Mouse (Mus musculus) ES-E14 (cell line): Measurements from ENCODE around the gene Tcl1b5. TPM values are rescaled to one million over a fixed set of nuclear protein-coding genes. Genes with fewer than 3 reads are reported as not detected.

Source experiments
- DNase-seq: peaks from one replicate; pipeline ENCODE4 v3.0.0-alpha.2; 2013; ENCODE audit warnings: low read depth, low spot score
- H3K27ac ChIP-seq: 2 replicates; pipeline ENCODE4 v1.5.1; 2012; ENCODE audit warnings: low read depth, mild to moderate bottlenecking, low read length, moderate library complexity, mixed read lengths; ENCODE audit not compliant: poor library complexity, insufficient read depth, severe bottlenecking
- H3K36me3 ChIP-seq: 2 replicates; pipeline ENCODE4 v1.6.1; 2012; ENCODE audit warnings: mild to moderate bottlenecking, low read length, moderate library complexity, mixed read lengths; ENCODE audit not compliant: control insufficient read depth, poor library complexity, insufficient read depth, severe bottlenecking
- H3K4me1 ChIP-seq, 2 experiments: fragments of 150-350 bp in 1 of 2; sonication (generic) in 1 of 2; 2 replicates each; pipeline ENCODE4 v1.6.1; 2012; ENCODE audit warnings: low read length in 2 of 2, mild to moderate bottlenecking in 1 of 2, mixed read lengths in 1 of 2; ENCODE audit not compliant: control insufficient read depth in 2 of 2, insufficient read depth in 2 of 2, poor library complexity in 1 of 2
- H3K4me3 ChIP-seq, 2 experiments: fragments of 150-350 bp in 1 of 2; sonication (generic) in 1 of 2; 2 replicates each; pipeline ENCODE4 v1.5.1; 2012; ENCODE audit warnings: low read length in 2 of 2, low read depth in 1 of 2, mild to moderate bottlenecking in 1 of 2, mixed read lengths in 1 of 2; ENCODE audit not compliant: insufficient read depth in 1 of 2, poor library complexity in 1 of 2, severe bottlenecking in 1 of 2
- H3K9ac ChIP-seq: 2 replicates; pipeline ENCODE4 v1.6.1; 2012; ENCODE audit warnings: low read depth, mild to moderate bottlenecking, low read length, mixed read lengths; ENCODE audit not compliant: poor library complexity, insufficient read depth, severe bottlenecking
- H3K9me3 ChIP-seq: fragments of 150-350 bp; sonication (generic); 2 replicates; pipeline ENCODE4 v1.6.1; 2012; ENCODE audit warnings: low read depth, mild to moderate bottlenecking, low read length; ENCODE audit not compliant: control insufficient read depth, insufficient read depth
- CHD2 ChIP-seq: IDR thresholded peaks from 2 replicates; pipeline ENCODE4 v1.6.1; 2014; ENCODE audit warnings: mild to moderate bottlenecking, low read depth, low read length, inconsistent platforms
- HCFC1 ChIP-seq: IDR thresholded peaks from 2 replicates; pipeline ENCODE4 v1.6.1; 2012; ENCODE audit warnings: low read length, inconsistent platforms, borderline replicate concordance; ENCODE audit not compliant: insufficient read depth
- MAFK ChIP-seq: IDR thresholded peaks from 2 replicates; pipeline ENCODE4 v1.6.1; 2014; ENCODE audit warnings: mild to moderate bottlenecking, low read depth, low read length, inconsistent platforms; ENCODE audit not compliant: insufficient read depth
- ZC3H11A ChIP-seq: IDR thresholded peaks from 2 replicates; pipeline ENCODE4 v1.6.1; 2012; ENCODE audit warnings: low read depth, mild to moderate bottlenecking, inconsistent platforms, low read length, borderline replicate concordance
- ZNF384 ChIP-seq: IDR thresholded peaks from 2 replicates; pipeline ENCODE4 v1.6.1; 2012; ENCODE audit warnings: low read depth, low read length, inconsistent platforms
- in situ Hi-C, 2 experiments: fragments of 600-800 bp; cut with MboI; formaldehyde crosslinking; loops; one replicate each; pipeline ENCODE4 v1.15.1; 2025; ENCODE audit warnings: low sequenced_read_pairs in 2 of 2, inconsistent platforms in 1 of 2; ENCODE audit not compliant: unreplicated experiment in 2 of 2
- total RNA-seq: library from RNA; depleted of rRNA; stranded (reverse); fragments of 300-350 nt; gene quantifications from 2 replicates; pipeline ENCODE4 v1.2.3, GENCODE M21; 2012; rRNA removed

Tcl1b5 gene
- total RNA-seq, 1 experiment = not detected

GRCm38 (mm10) chr12:105217101-105217760, 41.1 kb downstream of the Tcl1b5 start:
- H3K4me3 ChIP-seq = no peak overlapping the region
- in situ Hi-C loops = no loop called here
- H3K9ac ChIP-seq = no peak overlapping the region
- H3K27ac ChIP-seq = no peak overlapping the region
- no peak for TF ChIP-seq MAFK
- TF ChIP-seq ZNF384 = no peak
- TF ChIP-seq HCFC1 = no peak
- no peak for TF ChIP-seq CHD2
- H3K9me3 ChIP-seq = no peaks in the 10 kb centered on the region
- DNase-seq = no peak
- H3K36me3 ChIP-seq = peaks cover 11% of the 10 kb centered on the region; the same call in 1 of the 2 replicates
- peaks cover 2 to 7% of the 10 kb centered on the region in 2 experiments; a peak in 2 of 4 replicates for H3K4me1 ChIP-seq

- Histone ChIP-seq H3K4me1 (peaks cover 7 to 25% of the 10 kb centered on the region in 2 experiments; a peak in 3 of 4 replicates), H3K9me3 (no peaks in the 10 kb centered on the region), H3K9ac (peak within 1 kb of the TSS; percentile 68), H3K36me3 (no peaks in the 10 kb centered on the region), H3K27ac (peak within 1 kb of the TSS; percentile 52; the same call in 1 of the 2 replicates), H3K4me3 (peak within 1 kb of the TSS; percentile 55 to 77)
- DNase-seq = peak; percentile 51
- TF ChIP-seq CHD2 (no peak), HCFC1 (no peak), MAFK (no peak)
- in situ Hi-C loops = no loop called here
Observed at GRCm38 (mm10) chr12:105222601-105223319, 46.6 kb downstream of the Tcl1b5 start, which contains the start of gene Tcl1. TSS of gene Tcl1 (minus strand) at chr12:105222793.

DNA sequence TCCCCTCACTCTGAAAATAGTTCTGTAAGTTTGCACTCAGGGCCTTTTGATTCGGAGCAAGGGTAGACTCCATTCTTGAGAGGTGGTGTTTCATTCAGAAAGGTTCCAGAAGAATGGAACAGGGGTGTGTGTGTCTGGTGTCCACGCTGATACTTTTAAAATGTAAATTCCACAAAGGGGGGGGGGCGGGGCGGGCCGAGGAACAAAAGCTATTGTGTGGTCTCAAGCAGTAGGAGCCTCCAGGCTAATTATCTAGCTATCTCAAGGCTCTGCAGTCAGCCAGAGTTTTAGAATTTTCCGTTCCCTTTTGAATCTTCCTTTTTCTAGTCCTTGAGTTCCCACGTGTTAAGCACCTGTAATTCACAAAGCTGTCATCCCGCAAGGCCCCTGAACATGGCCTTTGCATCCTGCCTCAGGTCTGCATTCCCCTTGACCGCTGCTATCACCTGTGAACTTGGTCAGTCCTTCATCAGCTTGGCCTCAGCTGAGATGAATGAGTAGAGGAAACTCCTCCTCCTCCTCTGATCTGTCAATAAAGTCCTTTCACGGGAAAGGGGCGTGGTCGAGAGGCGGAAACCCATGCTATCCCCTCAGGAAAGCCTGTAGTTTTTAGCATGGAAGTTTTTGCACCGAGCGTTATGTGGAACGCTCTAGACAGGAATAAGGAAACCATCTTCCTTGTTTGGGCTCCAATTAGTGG, 48.6 kb downstream of the Tcl1b5 start:
- Histone ChIP-seq H3K4me1 (peaks cover 7 to 23% of the 10 kb centered on the region in 2 experiments; a peak in 3 of 4 replicates), H3K4me3 (peak overlapping the region; percentile 51 to 58), H3K9me3 (no peaks in the 10 kb centered on the region), H3K9ac (peak overlapping the region; percentile 58; the same call in 1 of the 2 replicates), H3K36me3 (no peaks in the 10 kb centered on the region), H3K27ac (peak overlapping the region; percentile 87)
- TF ChIP-seq ZNF384 = no peak
- TF ChIP-seq CHD2 = no peak
- no peak for TF ChIP-seq ZC3H11A
- no peak for TF ChIP-seq HCFC1
- TF ChIP-seq MAFK = no peak
- DNase-seq = peak; percentile 77
- in situ Hi-C loops = no loop called here

Other genes with a start within 250 kb of the Tcl1b5 start
- 1.5 and 2.4 TPM in 2 replicates for gene Syne3, start 166.5 kb upstream of the Tcl1b5 start, total RNA-seq
- gene Glrx5, start 143.7 kb upstream of the Tcl1b5 start, total RNA-seq = 34.2 and 39.4 TPM in 2 replicates
- not detected in 2 replicates for gene Tcl1b2, start 30.3 kb upstream of the Tcl1b5 start, total RNA-seq
- not detected in 2 replicates for gene Tcl1b1, start 16.7 kb upstream of the Tcl1b5 start, total RNA-seq
- gene Tcl1b3, start 14.7 kb downstream of the Tcl1b5 start, total RNA-seq = not detected in 2 replicates
- gene Tcl1b4, start 25.6 kb downstream of the Tcl1b5 start, total RNA-seq = not detected in 2 replicates
- 40.6 and 49.9 TPM in 2 replicates for gene Tcl1, start 46.4 kb downstream of the Tcl1b5 start, total RNA-seq
- 0.89 and 1.2 TPM in 2 replicates for gene Tunar, start 157.5 kb downstream of the Tcl1b5 start, total RNA-seq